Mouse (Mus musculus): ENCODE measurements around the gene Fezf2. TPM values are rescaled to one million over a fixed set of nuclear protein-coding genes. Genes with fewer than 3 reads are reported as not detected.
A peak's percentile ranks its signal among the peaks of the same experiment; 100 is the strongest.

The Fezf2 gene
- polyA plus RNA-seq (2012; ENCODE audit: insufficient read depth, insufficient read length, low replicate concordance, missing spikeins): not detected in 2 replicates

GRCm38 (mm10) chr14:12348089-12348488 lies at the start of gene Fezf2:
Gene Fezf2, minus strand, starts transcription at chr14:12348189.
- TF ChIP-seq CTCF (IDR thresholded peaks at IDR 0.05; ENCODE audit: insufficient read depth, low read depth, low read length): no peak
- TF ChIP-seq POLR2A (IDR thresholded peaks at IDR 0.05; ENCODE audit: insufficient read depth, low read depth, low read length): no peak
- WGBS: 62% methylated on average over 2 of the region's 2 CpGs
- H3K4me1 ChIP-seq (ENCODE audit: control insufficient read depth, insufficient read depth, low read length): peaks cover 29% of the 10 kb centered on the region
- H3K4me3 ChIP-seq (ENCODE audit: insufficient read depth, low read depth, low read length): no peak within 1 kb of the TSS
- no peak within 1 kb of the TSS for H3K27ac ChIP-seq (ENCODE audit: insufficient read depth, low read depth, low read length)

GRCm38 (mm10) chr14:12397561-12397960 lies 49.6 kb upstream of the Fezf2 start:
- WGBS: 92% methylated on average over 3 of the region's 3 CpGs
- Histone ChIP-seq H3K4me1 (ENCODE audit: control insufficient read depth, insufficient read depth, low read length) (peaks cover 6% of the 10 kb centered on the region; the same call in 1 of the 2 replicates), H3K27ac (ENCODE audit: insufficient read depth, low read depth, low read length) (no peak overlapping the region), H3K4me3 (ENCODE audit: insufficient read depth, low read depth, low read length) (no peak overlapping the region)
- no peak for TF ChIP-seq POLR2A (IDR thresholded peaks at IDR 0.05; ENCODE audit: insufficient read depth, low read depth, low read length)
- TF ChIP-seq CTCF (IDR thresholded peaks at IDR 0.05; ENCODE audit: insufficient read depth, low read depth, low read length): no peak

- no peak for TF ChIP-seq CTCF (IDR thresholded peaks at IDR 0.05; ENCODE audit: insufficient read depth, low read depth, low read length)
- TF ChIP-seq POLR2A (IDR thresholded peaks at IDR 0.05; ENCODE audit: insufficient read depth, low read depth, low read length): no peak
- 59% methylated on average over 2 of the region's 2 CpGs for WGBS
- H3K4me1 ChIP-seq (ENCODE audit: control insufficient read depth, insufficient read depth, low read length): peaks cover 7% of the 10 kb centered on the region; the same call in 1 of the 2 replicates
- H3K27ac ChIP-seq (ENCODE audit: insufficient read depth, low read depth, low read length): no peak overlapping the region
- H3K4me3 ChIP-seq (ENCODE audit: insufficient read depth, low read depth, low read length): no peak overlapping the region
These were observed 46.3 kb upstream of the Fezf2 start for GRCm38 (mm10) chr14:12394318-12394717.

- 51% methylated on average over 12 of the region's 12 CpGs for WGBS
- TF ChIP-seq POLR2A (IDR thresholded peaks at IDR 0.05; ENCODE audit: insufficient read depth, low read depth, low read length) (no peak), CTCF (IDR thresholded peaks at IDR 0.05; ENCODE audit: insufficient read depth, low read depth, low read length) (no peak)
- no peak overlapping the region for H3K27ac ChIP-seq (ENCODE audit: insufficient read depth, low read depth, low read length)
- no peak overlapping the region for H3K4me3 ChIP-seq (ENCODE audit: insufficient read depth, low read depth, low read length)
- H3K4me1 ChIP-seq (ENCODE audit: control insufficient read depth, insufficient read depth, low read length): peaks cover 13% of the 10 kb centered on the region
These were observed 45.4 kb upstream of the Fezf2 start for GRCm38 (mm10) chr14:12393271-12393861.

GRCm38 (mm10) chr14:12391167-12391566 lies 43.2 kb upstream of the Fezf2 start:
- WGBS: 75% methylated on average over 7 of the region's 7 CpGs
- TF ChIP-seq POLR2A (IDR thresholded peaks at IDR 0.05; ENCODE audit: insufficient read depth, low read depth, low read length) (no peak), CTCF (IDR thresholded peaks at IDR 0.05; ENCODE audit: insufficient read depth, low read depth, low read length) (no peak)
- Histone ChIP-seq H3K4me3 (ENCODE audit: insufficient read depth, low read depth, low read length) (no peak overlapping the region), H3K27ac (ENCODE audit: insufficient read depth, low read depth, low read length) (no peak overlapping the region), H3K4me1 (ENCODE audit: control insufficient read depth, insufficient read depth, low read length) (peaks cover 17% of the 10 kb centered on the region)

- Histone ChIP-seq H3K27ac (ENCODE audit: insufficient read depth, low read depth, low read length) (peak overlapping the region; percentile 35), H3K4me3 (ENCODE audit: insufficient read depth, low read depth, low read length) (no peak overlapping the region), H3K4me1 (ENCODE audit: control insufficient read depth, insufficient read depth, low read length) (peaks cover 17% of the 10 kb centered on the region)
- WGBS: 38% methylated on average over 14 of the region's 14 CpGs
- TF ChIP-seq POLR2A (IDR thresholded peaks at IDR 0.05; ENCODE audit: insufficient read depth, low read depth, low read length) (no peak), CTCF (IDR thresholded peaks at IDR 0.05; ENCODE audit: insufficient read depth, low read depth, low read length) (no peak)
These were observed 40.9 kb upstream of the Fezf2 start for GRCm38 (mm10) chr14:12388806-12389436.

- whole genome bisulfite sequencing: 48% methylated on average over 4 of the region's 4 CpGs
- no peak overlapping the region for H3K27ac ChIP-seq (ENCODE audit: insufficient read depth, low read depth, low read length)
- TF ChIP-seq CTCF (IDR thresholded peaks at IDR 0.05; ENCODE audit: insufficient read depth, low read depth, low read length): no peak
- TF ChIP-seq POLR2A (IDR thresholded peaks at IDR 0.05; ENCODE audit: insufficient read depth, low read depth, low read length): no peak
- H3K4me1 ChIP-seq (ENCODE audit: control insufficient read depth, insufficient read depth, low read length): peaks cover 13% of the 10 kb centered on the region
- no peak overlapping the region for H3K4me3 ChIP-seq (ENCODE audit: insufficient read depth, low read depth, low read length)
These were observed 40.3 kb upstream of the Fezf2 start for GRCm38 (mm10) chr14:12388192-12388795.

GRCm38 (mm10) chr14:12387176-12387575 lies 39.2 kb upstream of the Fezf2 start:
- WGBS: 80% methylated on average over 6 of the region's 6 CpGs
- Histone ChIP-seq H3K4me1 (ENCODE audit: control insufficient read depth, insufficient read depth, low read length) (peaks cover 11% of the 10 kb centered on the region), H3K27ac (ENCODE audit: insufficient read depth, low read depth, low read length) (no peak overlapping the region), H3K4me3 (ENCODE audit: insufficient read depth, low read depth, low read length) (no peak overlapping the region)
- TF ChIP-seq CTCF (IDR thresholded peaks at IDR 0.05; ENCODE audit: insufficient read depth, low read depth, low read length) (no peak), POLR2A (IDR thresholded peaks at IDR 0.05; ENCODE audit: insufficient read depth, low read depth, low read length) (no peak)

- no peak overlapping the region for H3K4me3 ChIP-seq (ENCODE audit: insufficient read depth, low read depth, low read length)
- no peak overlapping the region for H3K27ac ChIP-seq (ENCODE audit: insufficient read depth, low read depth, low read length)
- TF ChIP-seq CTCF (IDR thresholded peaks at IDR 0.05; ENCODE audit: insufficient read depth, low read depth, low read length) (no peak), POLR2A (IDR thresholded peaks at IDR 0.05; ENCODE audit: insufficient read depth, low read depth, low read length) (no peak)
- peaks cover 2% of the 10 kb centered on the region; the same call in 1 of the 2 replicates for H3K4me1 ChIP-seq (ENCODE audit: control insufficient read depth, insufficient read depth, low read length)
- WGBS: 63% methylated on average over 9 of the region's 9 CpGs
These were observed 29.9 kb upstream of the Fezf2 start for GRCm38 (mm10) chr14:12377883-12378282.

Data from olfactory bulb, adult 2 months (tissue).